Mouse (Mus musculus) midbrain, embryonic 14.5 days (tissue): Measurements from ENCODE around the gene Gm49450. TPM values are rescaled to one million over a fixed set of nuclear protein-coding genes. Genes with fewer than 3 reads are reported as not detected.

Source experiments
- ATAC-seq: fragments of 200-750 bp; cut with Nextera tagmentation; 2 replicates; pipeline ENCODE4 v1.8.0; 2017; ENCODE audit warnings: moderate number of reproducible peaks, moderate library complexity; ENCODE audit not compliant: low FRiP score, low TSS enrichment
- DNase-seq: peaks from one replicate; pipeline ENCODE4 v3.0.0-alpha.2; 2015
- H3K27ac ChIP-seq: fragments of 300-500 bp; sonication (generic); replicated peaks from 2 replicates; pipeline ENCODE4 v1.5.1; 2014; ENCODE audit warnings: mild to moderate bottlenecking, low read depth, low read length, moderate library complexity
- H3K27me3 ChIP-seq: fragments of 300-500 bp; sonication (generic); 2 replicates; pipeline ENCODE4 v1.6.1; 2014; ENCODE audit warnings: low read length, control low read depth, mixed read lengths; ENCODE audit not compliant: control insufficient read depth, insufficient read depth
- H3K36me3 ChIP-seq: fragments of 300-500 bp; sonication (generic); 2 replicates; pipeline ENCODE4 v1.6.1; 2014; ENCODE audit warnings: low read length, control low read depth; ENCODE audit not compliant: control insufficient read depth, insufficient read depth
- H3K4me1 ChIP-seq: fragments of 300-500 bp; sonication (generic); 2 replicates; pipeline ENCODE4 v1.6.1; 2014; ENCODE audit warnings: mild to moderate bottlenecking, antibody characterized with exemption, low read length, control low read depth; ENCODE audit not compliant: control insufficient read depth, insufficient read depth
- H3K4me2 ChIP-seq: fragments of 300-500 bp; sonication (generic); 2 replicates; pipeline ENCODE4 v1.6.1; 2014; ENCODE audit warnings: mild to moderate bottlenecking, low read length, moderate library complexity
- H3K4me3 ChIP-seq: fragments of 300-500 bp; sonication (generic); replicated peaks from 2 replicates; pipeline ENCODE4 v1.5.1; 2014; ENCODE audit warnings: low read depth, low read length
- H3K9ac ChIP-seq: fragments of 300-500 bp; sonication (generic); replicated peaks from 2 replicates; pipeline ENCODE4 v1.6.1; 2014; ENCODE audit warnings: mild to moderate bottlenecking, low read length, moderate library complexity
- H3K9me3 ChIP-seq: fragments of 300-500 bp; sonication (generic); 2 replicates; pipeline ENCODE4 v1.6.1; 2016; ENCODE audit warnings: low read length, control low read depth, mixed read lengths; ENCODE audit not compliant: control insufficient read depth
- WGBS: fragments of 180-500 bp; shearing (Covaris S2); extraction: QIAGEN DNeasy Blood & Tissue Kit; methylation state at CpG from one replicate; pipeline ENCODE4 v1.1.7; 2014; 5-methylcytosine and 5-hydroxymethylcytosine counted together
- polyA plus RNA-seq: library from polyadenylated mRNA; unstranded; fragments of >200 nt; fragmentation: Nextera tagmentation; extraction: Ambion mirVana; gene quantifications from 2 replicates; pipeline ENCODE4 v1.2.1, GENCODE M21; 2014

Gm49450 gene
- polyA plus RNA-seq, 1 experiment from 2014 or later = not detected

- 1% methylated on average over 11 of the region's 11 CpGs for WGBS
- peak overlapping the region; percentile 80 for H3K9ac ChIP-seq
- no peaks in the 10 kb centered on the region for H3K9me3 ChIP-seq
- H3K4me3 ChIP-seq = peak overlapping the region; percentile 44
- peaks cover 2% of the 10 kb centered on the region; the same call in 1 of the 2 replicates for H3K36me3 ChIP-seq
- DNase-seq (peak; percentile 98), ATAC-seq (no peak)
- no peaks in the 10 kb centered on the region for H3K27me3 ChIP-seq
- H3K4me2 ChIP-seq = peak overlapping the region; percentile 98
- H3K4me1 ChIP-seq = peaks cover 37% of the 10 kb centered on the region
- peak overlapping the region; percentile 99 for H3K27ac ChIP-seq
These were observed 40.5 kb upstream of the Gm49450 start for GRCm38 (mm10) chr15:98993865-98994264.

- Histone ChIP-seq H3K9ac (peak overlapping the region; percentile 80), H3K4me3 (peak overlapping the region; percentile 44), H3K27me3 (no peaks in the 10 kb centered on the region), H3K36me3 (peaks cover 5% of the 10 kb centered on the region; the same call in 1 of the 2 replicates), H3K9me3 (no peaks in the 10 kb centered on the region), H3K27ac (peak overlapping the region; percentile 99), H3K4me2 (peak overlapping the region; percentile 98), H3K4me1 (peaks cover 43% of the 10 kb centered on the region)
- peak; percentile 77 for ATAC-seq
- 2% methylated on average over 35 of the region's 35 CpGs for whole genome bisulfite sequencing
- peak; percentile 97 for DNase-seq
These were observed 39.9 kb upstream of the Gm49450 start for GRCm38 (mm10) chr15:98993093-98993793.

- 17% methylated on average over 17 of the region's 17 CpGs for WGBS
These were observed 38.9 kb upstream of the Gm49450 start for GRCm38 (mm10) chr15:98992086-98992912.

DNA sequence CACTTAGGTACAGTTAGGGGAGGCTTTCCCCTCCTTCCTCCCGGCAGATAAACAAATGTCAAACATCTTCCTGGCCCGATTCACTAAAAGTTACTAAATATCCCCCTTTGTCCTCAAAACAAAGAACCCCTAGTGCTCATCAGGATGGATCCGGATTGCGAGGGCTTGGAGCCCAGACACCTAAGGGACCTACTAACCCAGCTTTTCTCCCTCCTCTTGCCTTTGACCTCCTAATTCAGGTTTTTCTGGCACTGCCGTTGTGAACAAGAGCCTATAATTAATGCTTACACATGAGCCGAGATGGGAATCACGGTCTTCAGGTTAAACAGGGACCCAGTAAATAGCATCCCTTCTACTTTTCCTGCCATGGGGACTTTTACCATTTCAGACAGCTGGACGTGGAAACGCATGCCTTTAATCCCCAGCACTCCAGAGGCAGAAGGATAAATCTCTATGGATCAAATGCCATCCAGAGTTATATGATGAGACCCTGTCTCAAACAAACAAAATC lies 38.2 kb upstream of the Gm49450 start:
- Histone ChIP-seq H3K27me3 (no peaks in the 10 kb centered on the region), H3K27ac (peak overlapping the region; percentile 99), H3K4me1 (peaks cover 60% of the 10 kb centered on the region), H3K4me3 (peak overlapping the region; percentile 44), H3K9me3 (no peaks in the 10 kb centered on the region), H3K9ac (peak overlapping the region; percentile 70), H3K4me2 (peak overlapping the region; percentile 98), H3K36me3 (peaks cover 5% of the 10 kb centered on the region; the same call in 1 of the 2 replicates)
- no peak for ATAC-seq
- WGBS = under 1% methylated on average over 9 of the region's 9 CpGs
- peak; percentile 58 for DNase-seq

More at GRCm38 (mm10) chr15:98992086-98992912, 38.9 kb upstream of the Gm49450 start:
- H3K9me3 ChIP-seq = no peaks in the 10 kb centered on the region
- H3K9ac ChIP-seq = peak overlapping the region; percentile 80
- H3K27ac ChIP-seq = peak overlapping the region; percentile 99
- peak overlapping the region; percentile 44 for H3K4me3 ChIP-seq
- ATAC-seq = peak; percentile 77
- no peaks in the 10 kb centered on the region for H3K27me3 ChIP-seq
- H3K36me3 ChIP-seq = peaks cover 5% of the 10 kb centered on the region; the same call in 1 of the 2 replicates
- peak overlapping the region; percentile 98 for H3K4me2 ChIP-seq
- H3K4me1 ChIP-seq = peaks cover 53% of the 10 kb centered on the region
- peak; percentile 87 for DNase-seq

GRCm38 (mm10) chr15:98990669-98991539 lies 37.6 kb upstream of the Gm49450 start:
- peak overlapping the region; percentile 44 for H3K4me3 ChIP-seq
- DNase-seq (peak; percentile 83), ATAC-seq (no peak)
- H3K27me3 ChIP-seq = no peaks in the 10 kb centered on the region
- H3K27ac ChIP-seq = peak overlapping the region; percentile 99
- H3K9me3 ChIP-seq = no peaks in the 10 kb centered on the region
- H3K36me3 ChIP-seq = peaks cover 5% of the 10 kb centered on the region; the same call in 1 of the 2 replicates
- peaks cover 64% of the 10 kb centered on the region for H3K4me1 ChIP-seq
- 6% methylated on average over 15 of the region's 15 CpGs for WGBS
- peak overlapping the region; percentile 98 for H3K4me2 ChIP-seq
- peak overlapping the region; percentile 70 for H3K9ac ChIP-seq

GRCm38 (mm10) chr15:98989701-98990430 lies 36.5 kb upstream of the Gm49450 start:
- WGBS = 16% methylated on average over 12 of the region's 12 CpGs
- H3K36me3 ChIP-seq = peaks cover 5% of the 10 kb centered on the region; the same call in 1 of the 2 replicates
- H3K27me3 ChIP-seq = no peaks in the 10 kb centered on the region
- ATAC-seq (no peak), DNase-seq (peak; percentile 72)
- H3K4me1 ChIP-seq = peaks cover 64% of the 10 kb centered on the region
- H3K9ac ChIP-seq = peak overlapping the region; percentile 70; the same call in 1 of the 2 replicates
- H3K9me3 ChIP-seq = no peaks in the 10 kb centered on the region
- peak overlapping the region; percentile 98 for H3K4me2 ChIP-seq
- H3K27ac ChIP-seq = peak overlapping the region; percentile 99
- H3K4me3 ChIP-seq = peak overlapping the region; percentile 44

DNA sequence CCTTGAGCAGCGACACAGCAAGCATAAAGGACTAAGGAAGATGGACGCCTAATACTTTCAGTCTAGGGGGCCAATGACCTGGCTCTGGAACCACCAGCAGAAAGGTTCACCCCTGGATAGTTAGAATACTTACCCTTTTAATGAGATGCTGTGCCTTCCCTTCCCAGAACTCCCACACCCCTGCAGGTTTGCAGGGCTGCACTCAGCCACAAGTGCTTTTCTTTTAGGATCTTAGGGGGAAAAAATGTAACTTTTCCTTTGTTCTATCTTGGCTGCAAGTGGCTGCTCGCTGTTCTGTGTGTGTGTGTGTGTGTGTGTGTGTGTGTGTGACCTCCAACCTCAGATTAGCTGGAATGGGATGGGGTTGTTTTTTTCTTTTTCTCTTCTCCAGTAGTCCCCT lies 35.4 kb upstream of the Gm49450 start:
- H3K36me3 ChIP-seq = peaks cover 5% of the 10 kb centered on the region; the same call in 1 of the 2 replicates
- peak overlapping the region; percentile 97 for H3K9ac ChIP-seq
- H3K27ac ChIP-seq = peak overlapping the region; percentile 99
- WGBS = 42% methylated on average over 3 of the region's 3 CpGs
- no peaks in the 10 kb centered on the region for H3K9me3 ChIP-seq
- H3K4me3 ChIP-seq = 0 out of 2 replicates have a peak overlapping the region, but pooled peaks have one; percentile 4
- H3K4me2 ChIP-seq = peak overlapping the region; percentile 98
- ATAC-seq (no peak), DNase-seq (no peak)
- H3K27me3 ChIP-seq = no peaks in the 10 kb centered on the region
- peaks cover 67% of the 10 kb centered on the region for H3K4me1 ChIP-seq
